Mouse (Mus musculus) embryonic fibroblast, embryonic 13.5 days (primary cell): ENCODE measurements around the gene Slc31a2.

ENCODE experiments used
- CTCF ChIP-seq: IDR thresholded peaks from 2 replicates; pipeline ENCODE4 v1.5.1; 2011; ENCODE audit warnings: mild to moderate bottlenecking, control low read depth, low read length, moderate library complexity, borderline replicate concordance; ENCODE audit not compliant: insufficient read depth
- POLR2A ChIP-seq: IDR thresholded peaks from 2 replicates; pipeline ENCODE4 v1.6.1; 2011; ENCODE audit warnings: low read depth, mild to moderate bottlenecking, control low read depth, low read length, moderate library complexity

GRCm38 (mm10) chr4:62251776-62252175, 10.6 kb upstream of the Slc31a2 start:
- TF ChIP-seq POLR2A (no peak), CTCF (no peak)
